ENCODE assay signal across 10 mouse cellular contexts in the genomic region with DNA sequence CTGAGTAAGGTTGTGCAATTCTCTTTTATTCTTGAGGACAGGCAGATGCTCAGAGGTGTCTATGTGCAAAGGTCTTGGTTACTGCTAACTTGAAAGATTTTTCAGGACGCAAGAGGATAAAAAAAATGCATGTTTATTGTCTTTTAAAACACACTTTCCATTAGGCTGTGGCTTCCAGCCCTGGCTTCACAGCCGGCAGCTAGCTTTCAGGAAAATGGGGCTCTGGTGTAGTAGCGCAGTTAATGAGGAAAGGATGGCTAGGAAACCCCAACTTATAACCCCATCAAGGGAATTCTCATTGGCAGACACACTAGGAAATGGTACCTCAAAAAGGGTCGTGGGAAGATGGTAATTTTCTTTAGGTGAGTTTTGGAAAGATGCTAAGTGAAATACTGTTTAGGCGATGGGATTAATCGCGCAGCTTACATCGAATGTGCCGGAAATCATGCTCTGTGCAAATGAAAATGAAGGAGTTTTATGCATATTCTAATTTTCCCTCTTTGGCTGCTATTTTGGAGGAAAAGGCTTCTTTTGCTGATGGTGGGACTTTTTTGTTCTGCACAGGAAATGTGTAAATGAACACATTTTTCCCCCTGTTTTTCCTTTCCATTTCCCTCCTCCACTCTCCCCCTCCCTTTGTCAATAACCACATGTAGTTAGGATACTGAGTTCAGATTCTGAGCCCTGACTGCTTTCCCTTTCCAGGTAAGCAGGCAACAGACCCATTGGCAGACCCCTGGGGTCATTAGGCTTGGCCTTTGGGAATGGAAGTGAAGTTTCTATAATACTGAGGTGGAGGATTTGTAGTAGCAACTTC. TPM values are rescaled to one million over a fixed set of nuclear protein-coding genes. Genes with fewer than 3 reads are reported as not detected.
DNase-seq lines count a peak whose midpoint lies in the region; ATAC-seq lines count a peak whose summit lies in the region.
"Had no signal": no experiment of that assay in that cellular context is flagged by ENCODE, and none has a peak within 500 bp of the region (broad histone marks: within the 10 kb centered on the region; RNA-seq: fewer than 3 reads in every experiment).

No protein-coding gene starts in this region.

- no peak overlapping the region for H3K9ac ChIP-seq in neural tube, embryonic 15.5 days (replicated peaks)
- H3K9ac ChIP-seq in hindbrain, embryonic 13.5 days, result no peak overlapping the region
- H3K9ac ChIP-seq in kidney, embryonic 16.5 days (replicated peaks; ENCODE audit: low read length), result no peak overlapping the region

- no peak overlapping the region for H3K27ac ChIP-seq in neural tube, embryonic 15.5 days (replicated peaks)
- no peak overlapping the region for H3K27ac ChIP-seq in hindbrain, embryonic 13.5 days
- no peak overlapping the region for H3K27ac ChIP-seq in kidney, embryonic 16.5 days (ENCODE audit: low read length)

- no peaks in the 10 kb centered on the region for H3K9me3 ChIP-seq in neural tube, embryonic 15.5 days (replicated peaks)
- H3K9me3 ChIP-seq in hindbrain, embryonic 13.5 days, result no peaks in the 10 kb centered on the region
- no peaks in the 10 kb centered on the region for H3K9me3 ChIP-seq in kidney, embryonic 16.5 days (ENCODE audit: low read length)

- DNase-seq in embryo, embryonic 10.5 days (ENCODE audit: low spot score), result peak; percentile 42
- DNase-seq in embryo, embryonic 10 days (ENCODE audit: low spot score), result no peak
- peak; percentile 38 for DNase-seq in neural tube, embryonic 10.5 days (ENCODE audit: extremely low spot score, low spot score)
- peak; percentile 20 for DNase-seq in retina, embryonic 14.5 days (ENCODE audit: low spot score)
- DNase-seq in yolk sac, embryonic 10.5 days (ENCODE audit: low spot score), result no peak
- DNase-seq: kidney, adult 11 months had no signal

- H3K27me3 ChIP-seq in neural tube, embryonic 15.5 days (replicated peaks), result peaks cover 72% of the 10 kb centered on the region
- peaks cover 81% of the 10 kb centered on the region for H3K27me3 ChIP-seq in hindbrain, embryonic 13.5 days
- H3K27me3 ChIP-seq in kidney, embryonic 16.5 days (ENCODE audit: insufficient read depth, low read length), result peaks cover 69% of the 10 kb centered on the region

- ATAC-seq in neural tube, embryonic 15.5 days (ENCODE audit: low FRiP score), result no peak
- ATAC-seq in hindbrain, embryonic 13.5 days (ENCODE audit: low FRiP score), result no peak
- ATAC-seq in kidney, embryonic 16.5 days (ENCODE audit: low FRiP score, low TSS enrichment), result no peak

- H3K4me2 ChIP-seq in neural tube, embryonic 15.5 days, result no peak overlapping the region
- no peak overlapping the region for H3K4me2 ChIP-seq in hindbrain, embryonic 13.5 days
- H3K4me2 ChIP-seq in kidney, embryonic 16.5 days (replicated peaks; ENCODE audit: low read depth, low read length), result no peak overlapping the region

- WGBS in neural tube, embryonic 15.5 days, result under 1% methylated on average over 9 of the region's 9 CpGs
- 3% methylated on average over 9 of the region's 9 CpGs for WGBS in hindbrain, embryonic 13.5 days
- WGBS in kidney, embryonic 16.5 days, result 5% methylated on average over 9 of the region's 9 CpGs

- H3K4me3 ChIP-seq in neural tube, embryonic 15.5 days (replicated peaks), result no peak overlapping the region
- H3K4me3 ChIP-seq in hindbrain, embryonic 13.5 days, result peak overlapping the region; percentile 41; the same call in 1 of the 2 replicates
- H3K4me3 ChIP-seq in kidney, embryonic 16.5 days (ENCODE audit: low read length), result no peak overlapping the region

- peaks cover 10% of the 10 kb centered on the region for H3K4me1 ChIP-seq in neural tube, embryonic 15.5 days
- H3K4me1 ChIP-seq in hindbrain, embryonic 13.5 days (replicated peaks), result peaks cover 12% of the 10 kb centered on the region
- peaks cover 8% of the 10 kb centered on the region; the same call in 1 of the 2 replicates for H3K4me1 ChIP-seq in kidney, embryonic 16.5 days (ENCODE audit: insufficient read depth, low read length)

- no peaks in the 10 kb centered on the region for H3K36me3 ChIP-seq in neural tube, embryonic 15.5 days
- H3K36me3 ChIP-seq in hindbrain, embryonic 13.5 days, result no peaks in the 10 kb centered on the region
- no peaks in the 10 kb centered on the region for H3K36me3 ChIP-seq in kidney, embryonic 16.5 days (ENCODE audit: insufficient read depth, low read length)

RNA-seq across cellular contexts. Expression of gene Gm43517, which starts 15.3 kb away (rescaled TPM):
- polyA plus RNA-seq in neural tube, embryonic 15.5 days (2015; fragmentation: Nextera tagmentation; extraction: Ambion mirVana), result not detected in 2 replicates
- polyA plus RNA-seq in hindbrain, embryonic 13.5 days (2015; fragmentation: Nextera tagmentation; extraction: Ambion mirVana), result not detected in 2 replicates
- not detected in 2 replicates for polyA plus RNA-seq in kidney, embryonic 16.5 days (2015; fragmentation: Nextera tagmentation; extraction: Ambion mirVana)
- polyA plus RNA-seq: lung, embryonic 16.5 days had no signal

RNA-seq across cellular contexts. Expression of gene Foxg1, which starts 17.8 kb away (rescaled TPM):
- polyA plus RNA-seq in neural tube, embryonic 15.5 days (2015; fragmentation: Nextera tagmentation; extraction: Ambion mirVana), result 0.36 TPM in 1 of 2 replicates, not detected in the other
- polyA plus RNA-seq in hindbrain, embryonic 13.5 days (2015; fragmentation: Nextera tagmentation; extraction: Ambion mirVana), result 0.40 and 0.44 TPM in 2 replicates
- not detected in 2 replicates for polyA plus RNA-seq in kidney, embryonic 16.5 days (2015; fragmentation: Nextera tagmentation; extraction: Ambion mirVana)

Comparison
In these comparisons a context has a peak if more than half of its experiments do, and no peak if none do; other contexts are left out.
1. DNase-seq: peak in embryo, embryonic 10.5 days (single experiment), neural tube, embryonic 10.5 days (single experiment) and retina, embryonic 14.5 days (single experiment); none in embryo, embryonic 10 days (single experiment) and yolk sac, embryonic 10.5 days (single experiment).